Mouse (Mus musculus): Measurements from ENCODE around the gene Dhcr7.

DNA sequence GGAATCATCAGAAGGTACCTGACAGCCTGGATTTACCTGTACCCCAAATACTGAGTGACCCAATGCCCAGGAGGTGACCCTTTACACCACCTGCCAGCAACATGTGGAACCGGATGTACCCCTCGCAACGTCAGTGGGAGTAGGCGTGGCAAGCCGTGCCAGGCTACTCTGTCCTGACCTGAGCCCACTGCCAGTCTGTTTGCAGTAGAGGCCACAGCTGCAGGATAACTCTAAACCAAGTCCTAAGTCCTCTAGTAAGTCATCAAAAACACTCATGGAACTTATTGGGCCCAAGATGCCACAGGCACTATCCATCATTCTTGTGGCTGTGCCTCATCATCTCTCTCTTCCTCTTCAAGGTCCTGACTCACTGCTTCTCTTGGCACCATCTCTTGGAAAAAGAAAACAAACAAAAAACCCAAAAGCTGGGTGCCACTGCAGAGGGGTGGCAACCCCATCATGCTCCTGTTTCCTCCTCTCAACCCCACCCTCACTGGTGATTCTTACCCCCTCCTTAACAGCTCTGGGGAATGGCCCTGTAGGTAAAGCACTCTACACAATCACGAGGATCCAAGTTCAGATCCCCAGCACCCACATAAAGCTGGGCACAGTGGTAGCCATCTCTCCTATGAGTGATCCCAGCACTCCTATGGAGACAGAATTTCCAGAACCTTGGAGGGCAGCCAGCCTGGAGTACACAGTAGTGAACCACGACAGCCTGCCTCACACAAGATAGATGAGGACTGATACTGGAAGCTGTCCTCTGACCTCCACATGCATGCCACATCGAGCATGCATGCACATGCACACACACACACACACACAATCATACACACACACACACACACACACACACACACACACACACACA lies 21.5 kb upstream of the Dhcr7 start:
- no peak for TF ChIP-seq POLR2A (IDR thresholded peaks at IDR 0.05; ENCODE audit: extremely low read depth, insufficient read depth, low read length)
- TF ChIP-seq CTCF (IDR thresholded peaks at IDR 0.05; ENCODE audit: low read depth, low read length): no peak

All from liver, adult 2 months (tissue).